Mouse (Mus musculus) forebrain, postnatal 0 days (tissue): ENCODE results near the gene Rimbp2. TPM values are rescaled to one million over a fixed set of nuclear protein-coding genes. Genes with fewer than 3 reads are reported as not detected.

Experiments
- ATAC-seq: fragments of 200-750 bp; cut with Nextera tagmentation; 2 replicates; pipeline ENCODE4 v1.8.0; 2017; ENCODE audit warnings: mild to moderate bottlenecking, moderate library complexity
- DNase-seq: peaks from one replicate; pipeline ENCODE4 v3.0.0-alpha.2; 2015
- H3K27ac ChIP-seq: fragments of 300-500 bp; sonication (generic); 2 replicates; pipeline ENCODE4 v1.5.1; 2014; ENCODE audit warnings: low read depth, mild to moderate bottlenecking, antibody characterized with exemption, low read length, moderate library complexity, mixed read lengths
- H3K27me3 ChIP-seq: fragments of 300-500 bp; sonication (generic); 2 replicates; pipeline ENCODE4 v1.6.1; 2014; ENCODE audit warnings: mild to moderate bottlenecking, low read length, mixed read lengths; ENCODE audit not compliant: insufficient read depth
- H3K36me3 ChIP-seq: fragments of 300-500 bp; sonication (generic); 2 replicates; pipeline ENCODE4 v1.6.1; 2014; ENCODE audit warnings: mild to moderate bottlenecking, moderate library complexity; ENCODE audit not compliant: insufficient read depth
- H3K4me1 ChIP-seq: fragments of 300-500 bp; sonication (generic); 2 replicates; pipeline ENCODE4 v1.6.1; 2014; ENCODE audit warnings: antibody characterized with exemption; ENCODE audit not compliant: insufficient read depth
- H3K4me2 ChIP-seq: fragments of 300-500 bp; sonication (generic); 2 replicates; pipeline ENCODE4 v1.6.1; 2014; ENCODE audit warnings: low read depth, mild to moderate bottlenecking, moderate library complexity
- H3K4me3 ChIP-seq: fragments of 300-500 bp; sonication (generic); 2 replicates; pipeline ENCODE4 v1.5.1; 2014; ENCODE audit warnings: low read depth, low read length, mixed read lengths
- H3K9ac ChIP-seq: fragments of 300-500 bp; sonication (generic); 2 replicates; pipeline ENCODE4 v1.6.1; 2014; ENCODE audit warnings: mild to moderate bottlenecking
- H3K9me3 ChIP-seq: fragments of 300-500 bp; sonication (generic); 2 replicates; pipeline ENCODE4 v1.6.1; 2016; ENCODE audit warnings: low read length
- CTCF ChIP-seq: sonication (generic); IDR thresholded peaks from 2 replicates; pipeline ENCODE4 v1.5.1; 2016; ENCODE audit warnings: antibody characterized with exemption, control low read depth, low read depth
- WGBS: fragments of 180-500 bp; shearing (Covaris S2); extraction: QIAGEN DNeasy Blood & Tissue Kit; methylation state at CpG from one replicate; pipeline ENCODE4 v1.1.7; 2014; 5-methylcytosine and 5-hydroxymethylcytosine counted together
- polyA plus RNA-seq: library from polyadenylated mRNA; unstranded; fragments of >200 nt; fragmentation: Nextera tagmentation; extraction: Ambion mirVana; gene quantifications from 2 replicates; pipeline ENCODE4 v1.2.1, GENCODE M21; 2015
- total RNA-seq: library from RNA; depleted of rRNA; stranded (reverse); fragments of >200 nt; gene quantifications from 2 replicates; pipeline ENCODE4 v1.2.3, GENCODE M21; 2014

Rimbp2 gene
- total and polyA plus RNA-seq, 2 experiments from 2014 or later, result 4.6 to 25.6 TPM

DNA sequence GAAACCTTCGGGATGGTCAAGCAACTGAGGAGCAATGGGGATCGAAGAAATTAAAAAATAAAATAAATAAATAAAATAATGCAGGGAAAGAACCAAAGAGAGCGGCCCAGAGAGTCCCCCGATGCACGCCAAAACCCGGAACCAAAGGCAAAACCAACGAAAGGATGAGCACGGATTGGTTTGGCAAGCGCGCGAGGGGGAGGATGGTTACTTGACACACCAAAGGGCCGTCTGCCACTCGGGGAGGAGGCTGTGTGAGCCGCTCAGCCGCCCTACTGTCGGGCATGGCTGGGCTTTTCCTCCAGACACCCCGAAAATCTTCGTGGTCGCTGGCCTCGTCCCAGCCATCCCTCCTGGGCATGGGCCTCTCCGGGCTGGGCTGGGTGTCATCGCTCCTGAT lies 171.7 kb downstream of the Rimbp2 start:
- Histone ChIP-seq H3K36me3 (peaks cover 12% of the 10 kb centered on the region; the same call in 1 of the 2 replicates), H3K27ac (no peak overlapping the region), H3K4me3 (no peak overlapping the region), H3K27me3 (no peaks in the 10 kb centered on the region), H3K4me1 (no peaks in the 10 kb centered on the region), H3K9ac (no peak overlapping the region), H3K9me3 (no peaks in the 10 kb centered on the region), H3K4me2 (no peak overlapping the region)
- TF ChIP-seq CTCF, result no peak
- no peak for ATAC-seq
- 80% methylated on average over 22 of the region's 22 CpGs for WGBS
- DNase-seq, result no peak

DNA sequence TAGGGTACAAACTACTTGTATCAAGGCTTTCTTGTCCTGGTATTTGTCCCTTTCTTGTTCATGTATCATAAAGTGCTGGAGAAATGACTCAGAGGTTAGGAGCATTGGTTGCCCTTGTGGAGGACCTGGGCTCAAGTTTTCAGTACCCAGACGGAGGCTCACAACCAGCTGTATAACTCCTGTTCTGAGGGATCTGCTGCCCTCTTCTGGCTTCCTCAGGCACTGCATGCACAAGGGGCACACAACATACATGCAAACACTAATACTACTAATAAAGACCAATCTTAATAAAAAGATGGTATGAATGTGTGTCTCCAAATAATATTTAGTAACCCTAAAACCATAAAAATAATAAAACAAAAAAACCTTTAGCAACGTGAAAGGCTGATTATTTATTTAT lies 176.9 kb downstream of the Rimbp2 start:
- ATAC-seq, result no peak
- Histone ChIP-seq H3K36me3 (peaks cover 20% of the 10 kb centered on the region), H3K27me3 (no peaks in the 10 kb centered on the region), H3K9ac (no peak overlapping the region), H3K27ac (no peak overlapping the region), H3K4me1 (no peaks in the 10 kb centered on the region), H3K9me3 (no peaks in the 10 kb centered on the region), H3K4me3 (no peak overlapping the region), H3K4me2 (no peak overlapping the region)
- no peak for DNase-seq
- TF ChIP-seq CTCF, result peak; percentile 46
- WGBS, result 71% methylated on average over 2 of the region's 2 CpGs

GRCm38 (mm10) chr5:128769026-128769631 lies 184.2 kb downstream of the Rimbp2 start:
- Histone ChIP-seq H3K4me2 (no peak overlapping the region), H3K27ac (no peak overlapping the region), H3K27me3 (no peaks in the 10 kb centered on the region), H3K36me3 (peaks cover 7% of the 10 kb centered on the region), H3K4me3 (no peak overlapping the region), H3K9me3 (no peaks in the 10 kb centered on the region), H3K4me1 (no peaks in the 10 kb centered on the region), H3K9ac (no peak overlapping the region)
- 0 out of 2 replicates have a peak, but pooled peaks have one; percentile 12 for ATAC-seq
- WGBS, result 7% methylated on average over 10 of the region's 10 CpGs
- DNase-seq, result no peak
- TF ChIP-seq CTCF, result no peak

DNA sequence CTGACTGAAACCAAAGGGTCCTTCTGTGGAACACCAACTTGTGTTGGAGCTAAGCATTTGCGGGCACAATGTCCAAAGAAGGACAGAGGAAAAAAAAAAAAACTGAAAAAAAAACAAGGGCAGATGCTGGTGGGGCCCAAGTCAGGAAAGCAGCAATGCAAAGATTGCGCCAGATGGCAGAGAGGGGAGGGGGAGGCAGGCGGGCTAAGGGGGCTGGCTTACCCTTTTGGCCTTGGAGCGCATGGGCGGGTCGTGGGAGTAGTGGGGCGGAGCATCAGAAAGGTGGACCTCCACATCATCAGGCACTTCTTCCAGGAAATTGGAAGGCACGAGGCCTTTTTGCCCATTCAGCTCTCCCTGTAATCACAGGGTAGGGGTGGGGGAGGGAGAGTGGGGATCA lies 192.2 kb downstream of the Rimbp2 start:
- ATAC-seq, result no peak
- WGBS, result 74% methylated on average over 8 of the region's 8 CpGs
- H3K4me3 ChIP-seq, result no peak overlapping the region

GRCm38 (mm10) chr5:128746261-128746660 lies 207.0 kb downstream of the Rimbp2 start:
- H3K9me3 ChIP-seq, result no peaks in the 10 kb centered on the region
- no peak overlapping the region for H3K4me3 ChIP-seq
- 74% methylated on average over 8 of the region's 8 CpGs for WGBS
- TF ChIP-seq CTCF, result no peak
- DNase-seq, result peak; percentile 31
- H3K36me3 ChIP-seq, result no peaks in the 10 kb centered on the region
- ATAC-seq, result peak; percentile 79
- no peaks in the 10 kb centered on the region for H3K4me1 ChIP-seq
- H3K27ac ChIP-seq, result no peak overlapping the region
- H3K9ac ChIP-seq, result no peak overlapping the region
- no peaks in the 10 kb centered on the region for H3K27me3 ChIP-seq
- no peak overlapping the region for H3K4me2 ChIP-seq

More for the DNA sequence above, 192.2 kb downstream of the Rimbp2 start:
- Histone ChIP-seq H3K27ac (no peak overlapping the region), H3K27me3 (no peaks in the 10 kb centered on the region), H3K9ac (no peak overlapping the region), H3K4me1 (no peaks in the 10 kb centered on the region), H3K36me3 (no peaks in the 10 kb centered on the region), H3K9me3 (no peaks in the 10 kb centered on the region), H3K4me2 (no peak overlapping the region)
- no peak for DNase-seq
- no peak for TF ChIP-seq CTCF

DNA sequence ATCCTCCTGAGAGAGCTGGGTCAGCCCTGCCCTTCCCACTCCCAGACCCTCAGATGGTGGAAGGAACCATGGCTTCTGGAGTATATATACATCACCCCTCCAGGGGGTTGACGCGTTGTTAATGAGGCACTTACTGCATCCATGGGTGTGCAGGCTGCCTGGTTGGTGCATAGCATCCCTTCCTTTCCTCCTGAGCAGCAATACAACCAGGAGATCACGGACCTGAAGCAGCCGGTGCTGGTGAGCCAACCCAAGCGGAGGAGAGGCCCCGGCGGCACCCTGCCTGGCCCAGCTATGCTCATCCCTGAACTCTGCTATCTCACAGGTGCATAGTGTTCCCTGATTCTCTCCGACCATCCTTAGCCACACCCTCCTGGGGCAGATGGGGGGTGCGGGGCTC lies 208.1 kb downstream of the Rimbp2 start:
- WGBS, result 89% methylated on average over 9 of the region's 9 CpGs
- Histone ChIP-seq H3K27me3 (no peaks in the 10 kb centered on the region), H3K4me3 (no peak overlapping the region), H3K4me2 (no peak overlapping the region), H3K9me3 (no peaks in the 10 kb centered on the region), H3K9ac (no peak overlapping the region), H3K36me3 (no peaks in the 10 kb centered on the region), H3K4me1 (no peaks in the 10 kb centered on the region), H3K27ac (no peak overlapping the region)
- TF ChIP-seq CTCF, result no peak
- ATAC-seq (no peak), DNase-seq (no peak)

GRCm38 (mm10) chr5:128744351-128744750 lies 208.9 kb downstream of the Rimbp2 start:
- H3K4me3 ChIP-seq, result no peak overlapping the region
- no peaks in the 10 kb centered on the region for H3K36me3 ChIP-seq
- no peak overlapping the region for H3K9ac ChIP-seq
- DNase-seq, result no peak
- no peaks in the 10 kb centered on the region for H3K9me3 ChIP-seq
- 92% methylated on average over 6 of the region's 6 CpGs for WGBS
- no peaks in the 10 kb centered on the region for H3K4me1 ChIP-seq
- no peak overlapping the region for H3K4me2 ChIP-seq
- no peak overlapping the region for H3K27ac ChIP-seq
- no peaks in the 10 kb centered on the region for H3K27me3 ChIP-seq
- no peak for ATAC-seq
- no peak for TF ChIP-seq CTCF

GRCm38 (mm10) chr5:128739838-128740171 lies 213.5 kb downstream of the Rimbp2 start:
- no peaks in the 10 kb centered on the region for H3K36me3 ChIP-seq
- H3K9me3 ChIP-seq, result no peaks in the 10 kb centered on the region
- no peaks in the 10 kb centered on the region for H3K4me1 ChIP-seq
- H3K4me3 ChIP-seq, result 0 out of 2 replicates have a peak overlapping the region, but pooled peaks have one; percentile 5
- ATAC-seq, result peak; percentile 69
- 23% methylated on average over 8 of the region's 8 CpGs for WGBS
- peak; percentile 73 for TF ChIP-seq CTCF
- peak; percentile 53 for DNase-seq
- H3K27ac ChIP-seq, result no peak overlapping the region
- peak overlapping the region; percentile 35 for H3K4me2 ChIP-seq
- H3K9ac ChIP-seq, result no peak overlapping the region
- H3K27me3 ChIP-seq, result no peaks in the 10 kb centered on the region
